Mouse (Mus musculus): ENCODE data around the gene Cmtm1. TPM values are rescaled to one million over a fixed set of nuclear protein-coding genes. Genes with fewer than 3 reads are reported as not detected.
"Not testable (repeated sequence)": the region's sequence is repeated elsewhere in the genome, so short reads cannot be mapped to it uniquely, and the experiment has no call there.

Gene Cmtm1
- total RNA-seq, 2 experiments from 2014 or later: not detected

DNA sequence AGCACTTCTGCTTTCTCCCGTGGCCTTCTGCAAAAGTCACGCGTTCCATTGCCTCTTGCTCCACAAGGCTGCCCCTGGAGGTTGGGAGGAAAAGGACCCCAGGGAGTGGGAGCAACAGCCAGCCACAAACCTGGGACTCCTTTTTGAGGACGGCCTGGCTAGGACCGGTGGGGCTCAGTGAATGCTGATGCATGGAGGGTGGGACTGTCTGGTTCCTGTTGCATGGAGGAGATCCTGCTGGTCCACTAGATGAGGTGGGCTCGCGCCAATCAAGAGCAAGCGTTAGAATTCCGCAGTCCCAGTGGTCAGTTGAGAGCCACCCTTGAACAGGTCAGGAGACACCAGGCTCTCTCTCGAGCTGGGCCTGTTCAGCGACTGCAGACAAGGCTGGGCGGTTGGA, 12.0 kb upstream of the Cmtm1 start, which contains the start of gene Cmtm2b:
Gene Cmtm2b, plus strand, starts transcription at position 301 of the 400 bp plus-strand sequence.
- DNase-seq (ENCODE audit: low spot score in 2 of 2): not testable (repeated sequence)

GRCm38 (mm10) chr8:104321267-104321666, 11.3 kb upstream of the Cmtm1 start, which contains the start of gene Gm11020:
TSS of gene Gm11020 (plus strand) at chr8:104321567.
- DNase-seq (ENCODE audit: low spot score in 2 of 2): not testable (repeated sequence)

DNA sequence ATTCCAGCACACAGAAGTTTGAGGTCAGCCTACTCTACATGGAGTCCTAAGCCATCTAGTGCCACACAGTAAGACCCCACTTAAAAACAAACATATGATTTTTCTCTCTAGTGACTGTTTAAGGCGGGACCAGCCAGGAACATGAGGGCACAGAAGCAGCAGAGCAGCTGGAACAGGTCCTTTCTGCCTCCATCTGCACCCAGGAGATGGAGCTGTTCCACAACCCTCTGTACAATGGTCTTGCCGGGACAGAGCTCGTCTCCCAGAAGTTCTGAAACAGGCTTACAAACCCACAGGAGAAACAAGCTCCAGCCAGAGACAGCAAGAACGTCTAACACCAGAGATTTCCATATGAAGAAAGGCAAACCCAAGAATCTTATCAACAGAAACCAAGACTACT, 3.4 kb upstream of the Cmtm1 start:
- no peak for DNase-seq (ENCODE audit: low spot score in 2 of 2)

DNA sequence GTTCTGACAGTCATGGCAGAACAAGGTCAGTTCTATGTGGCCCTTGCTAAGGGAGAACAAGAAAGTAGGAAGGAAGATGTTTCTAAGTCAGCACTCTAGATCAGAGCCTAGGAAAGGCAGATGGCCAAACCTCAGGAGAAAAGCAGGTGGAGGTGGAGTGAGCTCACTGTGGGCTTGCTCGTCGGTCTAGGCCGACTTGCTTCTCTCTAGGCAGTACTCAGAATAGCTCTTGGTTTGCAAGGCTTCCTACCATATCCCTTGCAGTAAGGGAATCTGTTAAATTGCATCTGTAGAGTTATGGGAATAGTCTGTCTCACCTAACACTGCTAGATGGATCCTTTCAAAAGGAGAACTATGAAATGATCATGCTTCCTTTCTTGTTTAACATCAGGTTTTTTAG, 2.1 kb upstream of the Cmtm1 start:
- DNase-seq (ENCODE audit: low spot score in 2 of 2): not testable (repeated sequence)

GRCm38 (mm10) chr8:104308341-104308740, 1.6 kb downstream of the Cmtm1 start:
- not testable (repeated sequence) for DNase-seq (ENCODE audit: low spot score in 2 of 2)

DNA sequence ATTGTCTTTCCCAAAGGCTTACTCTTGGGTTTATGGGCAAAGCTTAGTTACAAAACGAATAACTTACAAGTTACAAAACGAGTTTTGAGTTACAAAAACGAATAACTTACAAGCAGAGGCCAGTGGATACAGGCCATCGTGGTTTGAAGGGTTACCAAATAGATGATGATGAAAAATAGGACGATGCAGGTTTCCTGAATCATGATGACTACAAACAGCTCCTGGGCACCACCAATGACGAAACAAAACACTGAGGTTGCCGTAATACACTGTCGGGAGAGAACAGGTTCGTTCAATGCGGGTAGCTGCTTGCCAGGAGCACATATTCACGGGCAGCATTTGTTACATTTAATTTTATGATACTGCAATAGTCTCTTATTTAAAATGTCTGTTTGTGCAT, 5.0 kb downstream of the Cmtm1 start:
- no peak for DNase-seq (ENCODE audit: low spot score in 2 of 2)

DNA sequence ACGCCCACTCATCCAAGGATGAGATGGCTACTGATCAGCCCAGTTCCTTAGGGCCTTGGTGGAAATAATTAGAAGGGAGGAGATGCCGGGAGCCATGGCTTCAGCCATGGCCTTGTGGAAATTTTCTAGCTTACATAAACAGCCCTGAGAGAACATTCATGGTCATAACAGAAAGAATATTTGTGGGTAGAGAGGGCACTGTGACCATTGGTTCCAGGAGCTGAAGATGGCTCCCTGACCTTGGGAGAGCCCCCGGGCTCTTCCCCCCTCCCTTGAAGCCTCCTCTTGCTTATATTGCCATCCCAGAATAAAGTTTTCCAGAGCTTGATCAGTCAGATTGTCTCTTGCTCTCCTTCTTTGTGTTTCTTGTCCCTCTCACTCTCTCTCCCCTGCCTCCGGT, 7.4 kb downstream of the Cmtm1 start:
- not testable (repeated sequence) for DNase-seq (ENCODE audit: low spot score in 2 of 2)

- peak; percentile 16 to 40 for DNase-seq (ENCODE audit: low spot score in 2 of 2)
Measured at GRCm38 (mm10) chr8:104301577-104301976, 8.4 kb downstream of the Cmtm1 start.

DNA sequence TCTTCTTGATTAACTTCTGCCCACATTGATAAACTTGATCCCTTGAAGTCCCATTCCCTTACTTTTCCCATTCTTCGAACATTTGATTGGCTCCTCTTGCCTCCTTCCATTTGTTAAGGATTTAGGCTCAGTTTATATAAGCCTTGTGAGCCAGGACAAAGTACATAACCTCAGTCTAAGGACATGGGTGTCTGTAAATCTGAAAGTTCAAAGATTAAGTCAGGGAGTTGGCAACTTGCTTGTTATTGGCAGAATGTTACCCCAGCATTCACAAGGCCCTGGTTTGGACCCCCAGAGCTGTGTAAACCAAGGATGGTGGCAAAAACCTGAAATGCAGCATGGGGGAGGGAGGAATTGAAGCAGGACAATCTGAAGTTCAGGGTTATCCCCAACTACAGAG, 15.5 kb downstream of the Cmtm1 start:
- DNase-seq (ENCODE audit: low spot score in 2 of 2): no peak

DNA sequence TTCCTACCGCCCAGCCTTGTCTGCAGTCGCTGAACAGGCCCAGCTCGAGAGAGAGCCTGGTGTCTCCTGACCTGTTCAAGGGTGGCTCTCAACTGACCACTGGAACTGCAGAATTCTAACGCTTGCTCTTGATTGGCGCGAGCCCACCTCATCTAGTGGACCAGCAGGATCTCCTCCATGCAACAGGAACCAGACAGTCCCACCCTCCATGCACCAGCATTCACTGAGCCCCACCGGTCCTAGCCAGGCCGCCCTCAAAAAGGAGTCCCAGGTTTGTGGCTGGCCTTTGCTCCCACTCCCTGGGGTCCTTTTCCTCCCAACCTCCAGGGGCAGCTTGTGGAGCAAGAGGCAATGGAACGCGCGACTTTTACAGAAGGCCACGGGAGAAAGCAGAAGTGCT, 16.9 kb downstream of the Cmtm1 start, which contains the start of gene Cmtm2a:
Gene Cmtm2a, minus strand, starts transcription at position 101 of the 400 bp plus-strand sequence.
- not testable (repeated sequence) for DNase-seq (ENCODE audit: low spot score in 2 of 2)

DNA sequence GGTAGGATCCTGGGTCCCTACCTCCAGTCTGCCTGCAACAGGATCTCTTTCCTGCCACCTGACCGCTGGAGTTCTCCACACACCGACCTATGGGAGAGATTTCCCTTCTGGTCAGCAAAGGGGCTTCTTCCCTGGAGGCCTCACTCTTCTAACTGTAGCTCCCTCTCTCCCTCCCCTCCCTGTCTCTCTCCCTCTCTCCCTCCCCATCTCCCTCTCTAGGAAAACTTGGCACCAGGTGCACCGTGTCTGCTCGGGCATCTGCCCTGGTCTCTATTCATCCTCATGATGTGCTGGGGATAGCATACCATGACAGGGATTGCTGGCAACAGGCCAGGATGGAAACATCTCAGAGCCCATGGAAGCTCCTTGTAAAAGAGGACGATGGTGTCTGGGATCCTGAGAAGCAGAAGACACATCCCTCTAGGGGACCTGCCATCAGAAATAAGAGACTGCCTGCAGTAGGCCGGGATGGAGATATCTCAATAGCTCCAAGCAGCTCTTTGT, 41.0 kb downstream of the Cmtm1 start:
- no peak for DNase-seq (ENCODE audit: low spot score in 2 of 2)

GRCm38 (mm10) chr8:104268368-104268767, 41.6 kb downstream of the Cmtm1 start:
- DNase-seq (ENCODE audit: low spot score in 2 of 2): no peak

GRCm38 (mm10) chr8:104264271-104264935, 45.5 kb downstream of the Cmtm1 start:
- not testable (repeated sequence) for DNase-seq (ENCODE audit: low spot score in 2 of 2)

GRCm38 (mm10) chr8:104261802-104262201, 48.1 kb downstream of the Cmtm1 start:
- not testable (repeated sequence) for DNase-seq (ENCODE audit: low spot score in 2 of 2)

DNA sequence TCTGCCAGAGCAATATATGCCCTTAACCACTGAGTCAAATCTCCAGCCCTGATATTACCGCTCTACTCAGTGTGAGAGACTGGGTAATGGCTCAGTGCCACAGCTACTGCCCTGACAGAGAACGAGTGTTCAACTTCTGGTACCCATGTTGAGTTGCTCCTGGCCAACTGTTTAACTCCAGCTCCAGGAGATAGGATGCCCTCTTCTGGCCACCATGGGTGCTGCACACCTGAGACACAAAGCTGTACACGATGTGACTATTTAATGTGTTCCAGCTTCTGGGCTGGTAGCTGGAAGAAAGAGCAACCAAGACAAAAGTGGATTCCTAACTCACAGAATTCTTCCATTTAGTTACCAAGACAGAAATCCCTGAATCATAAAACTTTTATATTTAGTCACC, 56.9 kb downstream of the Cmtm1 start:
- DNase-seq (ENCODE audit: low spot score in 2 of 2): no peak

DNA sequence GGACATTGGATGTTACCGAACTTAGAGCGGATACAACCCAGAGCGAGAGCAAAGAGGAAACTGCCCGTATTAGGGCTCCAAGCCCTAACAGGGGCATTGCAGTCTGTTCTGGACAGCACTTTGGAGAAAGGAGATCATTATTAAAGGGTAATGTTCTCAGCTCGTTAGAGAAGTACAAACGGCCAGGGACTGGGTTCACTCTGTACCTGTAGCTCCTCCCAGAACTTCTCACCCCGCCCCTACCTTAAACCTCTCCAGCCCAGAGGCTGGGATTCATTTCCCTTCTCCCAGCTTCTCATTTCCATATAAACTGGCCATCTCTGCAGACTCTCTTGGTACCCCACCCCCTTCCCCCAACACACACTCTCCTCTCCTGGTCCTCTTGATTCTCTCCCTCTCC, 58.5 kb downstream of the Cmtm1 start:
- DNase-seq (ENCODE audit: low spot score in 2 of 2): no peak

GRCm38 (mm10) chr8:104250439-104251367, 59.2 kb downstream of the Cmtm1 start, which contains the start of gene Cklf:
TSS of gene Cklf (plus strand) at chr8:104250861.
- DNase-seq (ENCODE audit: low spot score in 2 of 2): peak; percentile 66 to 77

GRCm38 (mm10) chr8:104249442-104249996, 60.4 kb downstream of the Cmtm1 start:
- no peak for DNase-seq (ENCODE audit: low spot score in 2 of 2)

DNA sequence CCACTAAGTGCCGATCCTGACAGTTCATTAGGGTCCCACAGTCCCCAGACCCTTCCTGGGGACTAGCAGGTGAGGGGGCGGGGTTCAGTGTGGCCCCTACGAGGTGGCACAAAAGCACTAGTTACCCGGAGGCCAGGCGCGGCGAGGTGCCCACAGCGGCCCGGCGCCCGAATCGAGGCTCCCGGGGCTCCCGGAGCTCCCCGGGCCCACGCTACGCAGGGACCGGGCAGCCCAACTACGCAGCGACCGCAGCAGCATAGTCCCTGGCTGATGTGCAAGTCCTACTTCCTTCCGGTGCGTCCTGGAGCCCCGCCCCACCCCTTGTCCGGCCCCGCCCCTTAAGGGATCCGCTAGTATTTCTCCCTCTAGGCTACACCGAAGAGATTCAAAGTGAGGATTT, 61.7 kb downstream of the Cmtm1 start, which contains the start of gene Tk2:
Gene Tk2, minus strand, starts transcription at position 283 of the 400 bp plus-strand sequence.
- DNase-seq (ENCODE audit: low spot score in 2 of 2): peak; percentile 73 to 76

GRCm38 (mm10) chr8:104247908-104248275, 62.1 kb downstream of the Cmtm1 start:
- no peak for DNase-seq (ENCODE audit: low spot score in 2 of 2)

Data from layer of hippocampus, postnatal 14 days (tissue).